Mouse (Mus musculus) spleen, adult 2 months (tissue): ENCODE measurements at regions not wholly inside any gene's neighbourhood (a gene's known extent, or its start where the extent isn't known, plus 50 kb on each side); places are given as distances from the start of the nearest gene placed in this dataset.

ENCODE experiments used
- CTCF ChIP-seq: fragments of 200-500 bp; IDR thresholded peaks from 2 replicates; pipeline ENCODE4 v1.5.1; 2011; ENCODE audit warnings: mild to moderate bottlenecking, inconsistent platforms; ENCODE audit not compliant: insufficient read depth, insufficient read length, insufficient replicate concordance; ENCODE audit errors: extremely low read depth
- POLR2A ChIP-seq: fragments of 200-500 bp; IDR thresholded peaks from 2 replicates; pipeline ENCODE4 v1.6.1; 2011; ENCODE audit warnings: low read depth, low read length, inconsistent platforms

DNA sequence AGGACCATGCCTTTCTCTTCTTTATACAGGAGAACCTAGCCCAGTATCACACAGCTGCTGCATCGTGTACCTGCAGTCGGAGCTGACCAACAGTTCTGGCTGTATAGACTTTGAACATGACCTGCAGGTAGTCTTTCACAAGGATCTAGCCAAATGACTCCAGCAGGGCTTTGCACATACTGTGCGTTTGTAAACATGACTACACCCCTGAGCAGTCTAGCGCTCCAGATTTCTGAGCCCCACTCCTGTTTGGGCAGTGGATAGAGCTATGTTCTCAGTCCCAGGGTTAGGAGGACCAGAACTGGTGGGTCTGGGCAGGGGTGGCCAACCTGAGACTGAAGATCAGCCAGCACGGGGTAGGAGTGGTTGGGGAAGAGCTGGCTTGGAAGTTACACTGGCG is 74.6 kb downstream of the Tmem121 start:
- no peak for TF ChIP-seq CTCF
- no peak for TF ChIP-seq POLR2A
